Mouse (Mus musculus) left cerebral cortex, adult 11 months (tissue): Measurements from ENCODE around the gene Crim1.
"Not testable (repeated sequence)": the region's sequence is repeated elsewhere in the genome, so short reads cannot be mapped to it uniquely, and the experiment has no call there.

Experiments used
- DNase-seq: peaks from one replicate; pipeline ENCODE4 v3.0.0; 2022; ENCODE audit warnings: low spot score

Crim1 gene

DNA sequence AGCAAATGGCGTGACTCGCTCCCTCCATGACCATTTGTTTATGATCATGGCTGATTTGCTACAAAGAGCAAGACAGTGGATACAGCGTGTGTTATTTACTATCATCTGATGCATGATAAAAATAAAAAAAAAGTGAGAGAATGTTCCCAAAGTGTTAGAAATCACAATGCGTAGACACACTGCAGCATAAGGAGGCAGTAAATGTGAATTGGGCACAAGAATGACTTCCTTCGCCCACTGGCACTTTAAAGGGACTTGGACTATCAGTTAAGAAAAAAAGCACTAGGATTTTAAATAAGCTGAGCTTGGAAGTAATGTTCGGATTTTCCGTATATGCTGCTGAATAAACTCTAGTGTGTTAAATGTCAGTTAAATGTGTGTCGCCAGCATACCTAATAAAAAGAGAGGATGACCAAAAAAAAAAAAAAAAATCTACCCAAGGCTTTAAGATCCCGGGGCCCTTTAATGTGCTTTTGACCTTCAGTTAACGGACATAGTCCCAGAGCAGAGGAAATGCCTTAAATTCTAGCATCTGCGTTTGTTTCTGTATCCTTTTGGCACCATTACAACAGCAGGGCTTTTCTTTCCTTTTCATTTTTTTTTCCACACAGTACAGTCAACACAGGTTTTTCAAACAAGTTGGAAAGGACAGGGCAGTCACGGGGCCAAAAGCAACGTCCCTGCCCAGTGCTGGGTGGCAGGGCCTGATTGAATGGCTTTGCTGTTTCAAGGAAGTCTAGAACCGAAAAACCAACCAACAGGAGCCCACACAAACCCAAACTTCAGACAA is 50.3 kb downstream of the Crim1 start:
- no peak for DNase-seq

DNA sequence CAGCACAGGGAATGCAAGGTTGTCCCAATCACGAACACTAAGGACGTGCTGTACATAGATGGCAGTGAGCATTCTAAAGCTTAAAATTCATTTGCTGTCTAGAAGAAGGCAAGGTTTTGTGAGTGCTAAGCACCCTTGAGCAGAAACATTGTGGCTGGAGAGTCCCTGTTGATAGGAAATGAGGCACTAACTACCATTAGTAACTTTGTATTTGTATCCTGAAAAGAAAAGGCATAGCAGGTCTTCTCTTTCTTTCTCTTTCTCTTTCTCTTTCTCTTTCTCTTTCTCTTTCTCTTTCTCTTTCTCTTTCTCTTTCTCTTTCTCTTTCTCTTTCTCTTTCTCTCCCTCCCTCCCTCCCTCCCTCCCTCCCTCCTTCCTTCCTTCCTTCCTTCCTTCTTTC is 53.5 kb downstream of the Crim1 start:
- DNase-seq = not testable (repeated sequence)

DNA sequence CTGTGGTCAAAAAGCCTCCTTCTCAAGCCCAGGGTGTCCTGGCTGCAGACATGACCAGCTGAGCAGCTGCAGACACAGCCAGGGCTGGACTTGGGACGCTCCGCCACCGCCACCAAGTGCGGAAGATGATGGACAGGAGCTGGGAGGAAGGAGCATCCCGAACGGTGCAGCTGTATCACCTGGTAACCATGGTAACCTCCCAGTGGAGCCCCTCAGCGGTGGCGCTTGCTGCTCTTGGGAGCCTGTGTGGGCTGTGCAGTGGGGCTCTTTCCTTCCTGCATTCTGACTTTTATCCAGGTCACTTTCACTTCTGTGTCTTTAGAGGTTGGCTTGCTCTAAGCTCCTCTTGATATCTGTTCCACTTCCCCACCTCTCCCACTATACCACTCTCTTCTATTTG is 54.2 kb downstream of the Crim1 start:
- DNase-seq = no peak

DNA sequence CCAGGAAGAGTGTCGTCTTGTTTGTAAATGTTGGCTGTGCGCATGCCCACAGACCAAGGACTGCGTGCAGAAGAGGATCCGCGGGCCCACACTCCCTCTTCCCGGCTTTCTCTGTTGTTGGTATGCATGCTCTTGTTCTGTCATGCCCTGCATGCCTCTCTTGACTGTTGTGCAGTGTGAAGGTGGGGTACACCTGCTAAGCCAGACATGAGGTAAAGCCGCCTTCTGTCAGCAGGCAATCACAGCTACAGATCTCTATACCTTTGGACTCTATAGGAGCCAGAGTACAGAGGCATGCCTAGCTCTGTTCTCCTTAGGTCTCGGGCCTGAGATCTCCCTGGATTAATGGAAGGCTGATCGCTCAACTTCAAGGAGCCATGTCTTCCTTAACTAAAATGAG is 55.7 kb downstream of the Crim1 start:
- DNase-seq = no peak

DNA sequence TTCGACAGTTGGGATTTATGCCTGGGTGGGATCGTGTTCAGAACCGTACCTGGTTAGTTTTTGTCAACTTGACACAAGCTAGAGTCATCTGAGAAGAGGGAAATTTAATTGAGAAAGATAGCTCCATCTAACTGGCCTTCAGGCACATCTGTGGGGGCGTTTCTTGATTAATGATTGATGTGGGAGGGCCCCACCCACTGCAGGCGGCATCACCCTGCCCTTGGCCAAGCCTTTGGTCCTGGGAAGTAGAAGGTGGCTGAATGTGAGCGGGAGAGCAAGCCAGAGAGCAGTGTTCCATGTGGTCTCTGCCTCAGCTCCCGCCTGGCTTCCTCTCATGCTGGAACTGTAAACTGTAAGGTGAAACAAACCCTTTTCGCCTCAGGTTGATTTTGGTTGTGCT is 56.5 kb downstream of the Crim1 start:
- DNase-seq = no peak

DNA sequence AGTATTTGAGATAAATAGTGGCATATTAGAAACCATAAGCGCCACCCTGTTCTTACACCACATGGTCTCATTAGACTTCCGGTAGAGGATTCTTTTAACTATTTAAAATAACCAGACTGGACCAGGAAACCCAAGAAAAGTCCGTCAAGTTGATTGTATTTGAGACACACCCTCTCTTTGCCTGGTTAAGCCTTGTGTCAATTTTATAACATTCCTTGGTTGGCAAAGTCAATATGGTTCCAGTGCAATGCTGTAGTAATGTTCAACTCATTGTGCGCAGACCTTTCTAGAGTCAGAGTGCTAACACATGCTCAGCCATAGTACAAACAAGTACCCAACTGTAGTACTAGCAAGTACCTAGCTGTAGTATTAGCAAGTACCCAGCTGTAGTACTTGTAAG is 61.6 kb downstream of the Crim1 start:
- no peak for DNase-seq

DNA sequence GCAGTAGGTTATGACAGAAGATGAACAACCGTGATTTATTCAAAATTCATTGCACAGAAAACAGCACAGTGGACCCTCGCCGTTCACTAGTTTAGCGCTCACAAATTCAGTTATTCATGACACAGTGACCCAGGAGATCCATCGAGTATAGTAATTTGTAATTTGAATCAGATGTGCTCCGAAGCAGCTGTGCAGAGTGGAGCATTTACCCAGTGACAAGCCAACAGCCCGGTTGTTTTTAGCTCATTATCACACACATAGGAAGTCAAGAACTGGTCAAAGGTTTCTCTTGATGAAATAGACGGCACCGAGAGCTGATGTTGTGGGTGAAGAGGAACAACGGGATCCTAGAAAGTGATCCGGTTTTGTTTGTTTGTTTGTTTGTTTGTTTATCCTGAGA is 64.1 kb downstream of the Crim1 start:
- no peak for DNase-seq

DNA sequence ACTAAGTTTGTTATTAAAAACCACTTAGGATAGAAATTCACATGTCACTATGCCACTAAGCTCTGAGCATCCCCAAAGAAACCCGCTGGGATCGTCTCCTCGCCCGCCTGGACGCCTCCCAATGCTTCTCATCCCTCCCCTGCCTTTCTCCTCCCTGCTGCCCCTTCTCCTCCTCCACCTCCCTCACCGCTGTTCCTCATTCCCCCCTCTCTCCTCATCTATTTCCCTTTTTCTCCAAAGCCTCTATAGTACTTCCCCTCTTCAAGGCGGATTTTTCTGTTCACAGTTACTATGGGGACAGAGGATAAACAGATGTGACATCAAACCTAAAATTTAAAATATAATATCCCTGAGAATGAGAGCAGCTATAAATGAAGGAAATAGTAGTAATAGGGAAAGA is 65.1 kb downstream of the Crim1 start:
- no peak for DNase-seq

DNA sequence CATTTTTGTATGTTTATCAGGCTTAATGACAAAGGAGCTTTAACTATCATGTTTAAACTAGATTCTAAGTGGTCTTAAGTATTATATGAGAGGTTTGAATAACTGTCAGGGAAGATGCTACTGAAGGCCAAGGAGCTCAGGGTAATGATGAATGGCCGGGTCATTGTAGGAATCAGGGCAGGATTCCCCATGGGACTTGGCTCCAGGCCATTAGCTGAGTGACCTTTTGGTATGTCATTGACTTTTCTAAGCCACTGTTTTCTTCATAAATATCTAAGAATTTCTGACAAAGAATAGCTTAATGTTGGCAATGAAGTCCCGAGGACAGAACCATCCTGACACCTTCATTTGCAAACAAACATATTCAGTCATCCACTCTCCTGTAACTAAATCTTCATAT is 66.2 kb downstream of the Crim1 start:
- DNase-seq = no peak

DNA sequence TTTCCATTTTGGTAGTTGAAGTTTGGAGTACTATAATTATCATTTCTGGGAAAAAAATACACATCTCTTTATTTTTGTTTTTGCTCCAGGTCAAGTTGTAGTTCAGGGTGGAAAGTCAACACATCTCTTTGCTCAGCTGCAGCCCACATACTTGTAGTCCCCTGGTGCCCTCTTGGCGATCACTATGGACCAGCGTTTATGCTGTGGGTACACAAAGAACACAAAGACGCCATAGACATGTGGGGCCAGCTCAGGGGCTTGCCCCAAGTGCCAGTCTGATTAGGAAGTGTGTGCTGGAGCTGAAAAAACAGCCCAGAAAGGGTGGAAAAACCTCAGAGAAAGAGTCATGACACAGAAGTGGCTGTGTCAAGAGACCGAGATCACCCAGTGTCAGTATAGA is 68.5 kb downstream of the Crim1 start:
- no peak for DNase-seq

DNA sequence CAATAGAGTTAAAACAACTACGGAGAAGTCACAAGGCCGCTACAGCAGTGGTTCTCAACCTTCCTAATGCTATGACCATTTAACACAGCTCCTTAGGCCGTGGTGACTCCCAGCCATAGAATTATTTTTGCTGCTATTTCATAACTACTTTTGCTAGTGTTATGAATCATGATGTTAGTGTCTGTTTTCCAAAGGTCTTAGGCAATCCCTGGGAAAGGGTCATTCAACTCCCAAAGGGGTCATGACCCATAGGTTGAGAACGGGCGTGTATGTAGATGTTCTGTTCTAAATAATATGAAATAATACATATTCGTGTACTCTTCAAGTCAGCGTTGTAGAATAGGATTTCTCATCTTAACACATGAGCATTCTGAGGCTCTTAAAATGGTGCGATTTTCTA is 69.3 kb downstream of the Crim1 start:
- DNase-seq = no peak

DNA sequence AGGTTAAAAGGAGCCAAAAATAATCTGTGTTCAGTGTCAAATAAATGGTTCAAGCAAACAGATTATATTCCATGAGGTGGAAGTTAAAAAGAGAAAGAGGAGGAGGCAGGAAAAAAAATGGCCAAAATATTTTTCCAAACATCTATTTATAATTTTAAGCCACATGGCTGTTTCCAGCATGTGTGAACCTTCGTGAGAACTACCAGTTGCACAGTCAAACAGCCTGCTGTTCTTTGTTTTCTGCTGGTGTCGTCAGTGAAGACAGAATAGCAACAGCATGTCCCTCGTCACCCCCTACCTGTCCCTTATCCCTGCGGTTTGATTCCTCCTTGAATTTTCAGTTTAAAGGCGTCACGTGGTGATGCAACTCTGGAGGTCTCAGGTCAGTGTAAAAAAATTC is 70.0 kb downstream of the Crim1 start:
- DNase-seq = no peak

DNA sequence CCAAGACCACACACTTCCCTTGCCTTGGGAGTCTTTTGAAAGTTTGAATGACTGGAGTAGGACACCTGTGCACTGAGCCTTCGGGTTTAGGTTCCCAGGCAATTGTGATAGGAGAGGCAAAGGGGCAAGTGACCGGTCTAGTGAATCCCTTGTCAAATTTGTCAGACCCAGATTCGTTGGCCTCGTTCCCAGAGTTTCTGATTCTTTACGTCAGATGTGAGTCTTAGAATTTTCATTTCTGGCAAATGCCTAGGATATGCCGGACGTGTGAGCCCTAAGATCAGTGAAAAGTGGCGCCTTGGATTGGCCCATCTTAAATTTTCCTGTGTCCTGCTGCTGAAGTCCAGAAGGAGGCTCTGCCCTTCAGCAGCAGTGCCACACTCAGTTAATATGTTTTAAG is 71.7 kb downstream of the Crim1 start:
- no peak for DNase-seq

DNA sequence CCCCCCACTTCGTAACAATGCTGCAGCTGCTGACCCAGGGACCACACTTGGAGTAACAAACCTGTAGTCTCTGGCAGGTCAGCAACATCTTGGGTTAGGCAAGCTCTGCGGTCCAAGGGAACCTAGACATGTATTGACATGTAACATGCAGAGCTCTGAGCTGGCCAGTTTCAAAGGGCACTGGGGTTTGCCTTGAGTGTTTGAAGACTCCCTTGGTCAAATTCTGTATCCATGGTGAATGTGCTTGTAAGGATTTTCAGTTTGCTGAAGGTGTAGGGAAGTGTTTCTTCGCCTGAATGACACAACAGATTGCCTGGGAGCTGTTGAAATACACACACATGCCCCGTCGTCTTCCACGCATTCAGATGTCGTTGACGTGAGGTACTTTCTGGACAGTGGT is 72.1 kb downstream of the Crim1 start:
- DNase-seq = no peak

DNA sequence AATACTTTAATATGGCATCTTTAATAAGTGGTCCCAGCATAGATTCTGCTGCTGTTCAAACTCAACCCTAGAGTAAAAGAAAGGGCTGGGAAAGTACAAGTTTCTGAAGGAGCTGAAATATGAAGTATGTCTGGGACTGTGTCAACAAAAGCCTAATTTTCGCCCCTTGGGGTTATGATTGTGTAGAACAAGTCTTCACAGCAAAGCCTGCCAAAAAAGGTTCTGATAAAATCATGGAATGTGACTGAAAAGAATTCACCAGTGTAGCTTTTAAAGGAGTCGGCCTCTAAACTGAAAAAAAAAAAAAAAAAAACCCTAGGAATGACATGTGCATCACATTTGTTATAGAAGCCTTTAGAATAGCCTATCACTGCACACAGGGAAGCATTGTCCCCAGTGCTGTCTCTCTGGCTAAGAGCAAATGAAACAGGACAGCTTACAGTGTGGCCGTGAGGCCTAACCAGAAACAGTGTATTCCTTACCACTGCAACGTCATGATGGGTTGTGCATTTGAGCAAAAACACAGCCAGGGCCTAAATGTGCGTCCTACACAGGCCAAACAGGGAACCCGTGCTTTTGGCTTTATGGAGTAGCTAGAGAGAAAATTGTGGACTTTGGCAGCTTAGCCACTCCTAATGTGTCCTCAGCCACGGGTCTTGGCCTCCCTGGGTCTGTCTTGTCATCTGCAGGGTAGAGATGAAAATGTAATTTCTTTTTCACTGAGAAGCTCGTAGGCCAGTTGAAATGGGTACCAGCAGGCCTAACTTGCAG is 72.8 kb downstream of the Crim1 start:
- DNase-seq = no peak

DNA sequence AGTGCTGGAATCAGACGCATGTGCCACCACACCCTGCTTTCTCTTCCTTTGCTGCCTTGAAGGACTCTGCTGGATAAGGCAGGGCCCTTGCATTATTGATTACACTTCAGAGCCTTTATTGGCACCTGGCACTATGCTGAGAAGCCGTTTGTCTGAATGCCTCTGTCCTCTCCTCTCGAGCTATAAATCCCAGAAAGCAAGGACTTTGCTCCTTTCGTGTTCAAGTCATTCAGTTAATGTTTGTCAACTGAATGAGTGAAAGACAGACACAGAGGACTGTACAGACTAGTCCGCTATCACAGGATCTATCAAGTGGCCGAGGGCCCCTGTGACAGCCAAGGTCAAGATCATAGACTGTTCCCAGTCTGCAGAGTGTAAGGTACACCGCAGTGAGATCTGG is 73.8 kb downstream of the Crim1 start:
- no peak for DNase-seq

DNA sequence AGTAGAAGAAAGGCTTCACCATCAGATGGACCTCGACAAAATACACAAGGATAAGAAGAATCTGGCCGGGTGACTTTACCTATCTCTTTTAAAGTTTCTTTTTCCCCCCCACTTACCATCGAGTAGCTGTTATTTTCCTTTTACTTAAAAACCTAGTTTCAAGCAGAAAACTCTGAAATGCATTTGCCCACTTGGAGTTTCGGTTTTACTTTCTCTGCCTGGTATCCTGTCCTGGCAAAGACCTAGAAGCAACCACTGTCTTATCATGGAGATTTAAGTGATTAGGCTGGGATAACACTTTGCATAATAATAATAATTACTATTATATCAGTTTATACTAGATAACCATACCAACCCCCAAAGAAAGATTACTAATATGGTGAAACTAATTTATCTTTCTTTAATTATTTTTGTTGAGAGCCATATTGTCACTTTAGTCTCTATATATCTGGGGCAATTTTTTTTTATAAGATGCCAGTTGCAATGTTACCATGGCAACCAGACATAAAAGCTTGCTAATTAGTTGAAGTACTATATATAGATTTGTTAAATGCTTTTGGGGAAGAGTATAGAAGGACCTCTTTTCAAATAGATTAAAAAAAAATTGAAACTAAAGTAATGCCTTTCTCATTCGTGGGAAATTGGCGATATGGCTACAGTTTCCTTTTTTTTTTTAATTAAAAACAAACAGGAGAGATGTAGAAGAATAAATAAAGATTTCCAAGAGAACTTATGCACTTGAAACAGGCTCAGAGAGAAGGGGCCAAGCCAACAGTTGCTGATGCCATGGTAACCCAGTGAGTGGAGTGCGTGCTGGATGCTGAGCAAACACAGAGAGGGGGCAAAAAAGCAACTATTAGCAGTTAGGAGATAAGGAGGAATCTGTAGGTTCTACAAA is 74.8 kb downstream of the Crim1 start:
- no peak for DNase-seq

DNA sequence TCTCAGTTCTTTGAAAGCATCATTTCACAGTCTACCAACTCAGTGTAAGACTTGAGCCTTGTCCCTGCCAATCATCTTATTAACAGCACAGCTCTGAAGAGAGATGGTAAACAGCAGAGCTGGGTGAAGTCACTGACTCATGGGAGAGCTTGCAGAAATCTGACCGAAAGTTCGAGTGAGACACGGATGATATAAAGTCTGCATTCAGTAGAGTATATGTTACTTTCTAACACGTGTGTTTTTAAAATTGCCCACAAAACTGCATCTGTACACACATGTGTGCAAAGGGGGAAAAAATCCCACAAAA is 75.4 kb downstream of the Crim1 start:
- DNase-seq = no peak

DNA sequence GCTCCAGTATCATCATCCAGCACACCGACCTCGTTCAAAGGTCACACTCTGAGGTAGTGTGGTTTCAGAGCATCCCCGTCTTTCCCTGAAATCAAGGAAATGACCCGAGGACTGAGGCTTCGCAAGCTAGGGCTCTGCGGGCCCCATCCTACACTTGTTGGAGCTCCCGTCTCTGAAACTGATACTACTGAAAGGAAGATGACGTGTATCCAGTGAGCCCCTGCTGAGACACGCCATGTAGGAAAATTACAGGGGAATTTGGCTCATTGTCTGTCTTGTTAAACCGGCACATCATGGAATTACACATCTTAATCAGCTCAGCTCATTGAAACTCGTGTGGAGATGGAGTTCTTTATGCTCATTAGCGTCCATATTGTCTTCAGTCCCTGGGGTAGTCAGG is 79.1 kb downstream of the Crim1 start:
- DNase-seq = no peak

DNA sequence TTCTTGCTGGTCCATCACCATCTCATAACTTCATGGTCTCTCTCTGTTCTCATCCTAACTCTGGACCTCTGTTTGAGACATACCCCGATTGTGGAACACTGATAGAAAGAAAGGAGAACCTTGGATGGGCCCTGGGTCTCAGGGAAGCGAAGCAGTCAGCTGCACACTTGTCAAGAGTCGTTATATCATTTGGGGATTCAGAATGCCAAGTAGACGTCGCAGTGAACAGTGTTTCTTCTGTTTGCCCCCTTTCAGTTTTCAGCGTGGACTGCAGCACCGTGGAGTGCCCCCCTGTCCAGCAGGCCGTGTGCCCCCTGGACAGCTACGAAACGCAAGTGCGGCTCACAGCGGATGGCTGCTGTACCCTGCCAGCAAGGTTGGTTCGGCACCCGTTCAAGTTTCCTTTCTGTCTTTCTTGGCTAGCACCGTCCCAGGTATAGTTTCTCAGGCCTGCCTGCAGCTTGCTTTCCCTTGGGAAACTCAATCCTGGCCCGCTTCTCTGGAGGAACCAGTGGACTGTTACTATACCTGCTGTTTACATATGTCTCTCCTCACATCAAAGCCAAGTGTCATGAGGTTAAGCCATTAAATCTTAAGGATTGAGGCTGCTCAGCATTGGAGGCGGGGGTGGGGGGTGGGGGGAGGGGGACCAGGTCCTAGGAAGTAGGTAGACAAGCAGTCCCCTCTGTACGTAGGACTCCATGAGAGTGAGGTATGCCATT is 81.1 kb downstream of the Crim1 start:
- no peak for DNase-seq

DNA sequence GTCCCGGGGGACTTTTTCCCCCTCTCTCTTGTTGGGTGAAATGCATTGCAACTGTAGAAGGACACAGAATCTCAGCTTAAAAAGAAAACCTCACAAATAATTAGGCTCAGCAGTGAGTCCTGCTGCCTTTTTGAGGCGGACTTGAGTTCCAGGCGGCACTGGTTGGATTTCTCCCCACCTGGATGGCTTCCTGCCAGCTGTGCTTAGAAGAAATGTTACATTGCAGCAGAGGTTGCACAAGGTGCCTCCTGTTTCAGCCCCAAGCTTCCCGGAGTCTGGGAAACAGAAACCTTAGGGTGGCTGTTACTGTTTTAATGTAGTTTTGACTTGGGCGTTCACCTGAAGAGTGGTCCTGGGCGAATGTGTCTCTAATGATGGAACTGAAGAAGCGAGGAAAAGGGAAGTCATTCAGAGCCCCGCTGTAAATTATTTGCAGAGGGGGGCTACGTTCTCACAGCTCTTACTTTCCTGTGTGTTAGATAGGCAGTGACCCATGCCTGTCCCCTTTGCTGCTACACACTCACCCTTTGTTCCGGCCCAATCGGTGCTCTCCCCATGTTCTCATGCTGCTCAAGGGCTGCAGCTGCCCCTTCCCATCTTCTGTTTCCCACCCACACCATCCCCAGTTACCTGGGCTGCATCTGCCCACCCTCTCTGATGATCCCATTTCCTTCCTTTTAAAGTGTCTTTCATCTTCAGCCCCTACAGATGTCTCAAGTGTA is 83.4 kb downstream of the Crim1 start:
- DNase-seq = no peak

DNA sequence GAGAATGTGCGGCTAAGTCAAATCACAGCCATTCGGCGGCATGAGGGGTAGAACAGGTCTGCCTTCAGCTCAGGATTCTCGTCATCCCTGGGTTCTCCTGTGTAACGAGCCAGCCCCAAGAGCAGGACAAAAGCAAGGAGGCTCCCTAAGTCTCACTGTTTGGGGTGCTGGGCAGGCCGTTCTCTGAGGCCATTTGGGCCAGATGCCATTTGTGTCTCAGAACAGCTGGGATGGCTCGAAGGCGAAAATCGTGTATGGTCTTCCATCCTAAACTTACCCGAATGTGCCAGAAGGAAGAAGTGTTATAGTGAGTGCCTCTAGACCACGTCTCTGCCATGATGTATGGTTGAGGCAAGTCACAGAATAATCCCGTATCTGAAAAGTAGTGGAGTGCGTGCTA is 86.0 kb downstream of the Crim1 start:
- no peak for DNase-seq
